Mouse (Mus musculus): ENCODE data around the gene Tbx15. TPM values are rescaled to one million over a fixed set of nuclear protein-coding genes. Genes with fewer than 3 reads are reported as not detected.
"Not testable (repeated sequence)": the region's sequence is repeated elsewhere in the genome, so short reads cannot be mapped to it uniquely, and the experiment has no call there.

Gene Tbx15
- polyA plus RNA-seq, 2 experiments: 0.06 TPM; not detected in 1

DNA sequence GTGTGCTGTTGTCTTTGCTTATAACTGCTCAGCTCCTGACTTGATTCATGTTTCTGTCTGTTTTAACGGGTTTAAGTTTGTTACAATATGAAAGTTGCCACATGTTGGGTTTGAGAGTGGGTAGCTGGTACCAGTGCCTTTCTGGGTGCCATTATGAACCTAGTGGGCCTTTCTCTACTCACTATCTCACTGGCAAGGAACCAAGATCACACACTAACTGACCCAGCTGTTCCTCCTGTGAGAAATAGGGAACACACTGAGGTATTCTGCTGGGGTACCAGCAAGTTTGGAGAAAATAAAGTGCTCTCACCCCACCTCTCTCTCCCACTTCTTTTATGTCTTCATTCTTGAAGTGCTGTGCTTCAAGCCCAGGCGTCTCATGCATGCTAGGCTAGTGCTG is 50.7 kb downstream of the Tbx15 start:
- TF ChIP-seq EP300 (IDR thresholded peaks at IDR 0.05; ENCODE audit: low read depth): no peak
- no peak for TF ChIP-seq CTCF (IDR thresholded peaks at IDR 0.05; ENCODE audit: low read depth)
- no peaks in the 10 kb centered on the region for H3K9me3 ChIP-seq (ENCODE audit: control insufficient read depth, low read length)
- no peak overlapping the region for H3K4me2 ChIP-seq (ENCODE audit: low read depth)
- H3K9ac ChIP-seq (replicated peaks): no peak overlapping the region
- no peaks in the 10 kb centered on the region for H3K4me1 ChIP-seq (replicated peaks; ENCODE audit: control insufficient read depth in 2 of 2, insufficient read depth in 2 of 2, low read length in 1 of 2)
- H3K27ac ChIP-seq: no peak overlapping the region
- H3K27me3 ChIP-seq (ENCODE audit: control insufficient read depth, insufficient read depth, low read length): no peaks in the 10 kb centered on the region
- ATAC-seq (ENCODE audit: insufficient read depth) (no peak), DNase-seq (ENCODE audit: low read depth in 3 of 3, low spot score in 3 of 3) (no peak)
- WGBS (ENCODE audit: insufficient replicate concordance): 45% methylated on average over 2 of the region's 2 CpGs
- H3K36me3 ChIP-seq (replicated peaks; ENCODE audit: control insufficient read depth, insufficient read depth, low read depth): no peaks in the 10 kb centered on the region
- no peak overlapping the region for H3K4me3 ChIP-seq (ENCODE audit: insufficient read depth in 1 of 2, low read depth in 2 of 2, low read length in 2 of 2)

DNA sequence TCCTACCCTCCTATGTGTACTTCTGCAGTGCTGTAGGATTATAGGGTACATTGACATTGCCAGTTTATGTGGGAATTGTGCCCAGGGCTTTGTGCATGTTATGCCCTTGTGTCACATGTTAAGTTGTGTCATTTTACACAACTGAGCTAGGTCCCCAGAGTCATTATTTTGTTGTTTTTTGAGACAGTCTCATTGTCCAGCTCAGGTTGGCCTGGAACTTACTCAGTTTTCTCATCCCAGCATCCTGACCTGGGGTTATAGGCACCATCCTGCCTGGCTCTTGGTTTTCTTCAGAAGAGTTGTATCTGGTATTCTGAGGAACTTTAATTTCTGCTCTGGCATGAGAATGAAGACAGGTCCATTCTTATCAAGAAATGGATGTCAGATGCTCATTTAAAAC is 51.2 kb downstream of the Tbx15 start:
- no peak overlapping the region for H3K4me3 ChIP-seq (ENCODE audit: insufficient read depth in 1 of 2, low read depth in 2 of 2, low read length in 2 of 2)
- DNase-seq (ENCODE audit: low read depth in 3 of 3, low spot score in 3 of 3): no peak
- H3K4me1 ChIP-seq (replicated peaks; ENCODE audit: control insufficient read depth in 2 of 2, insufficient read depth in 2 of 2, low read length in 1 of 2): no peaks in the 10 kb centered on the region
- no peak overlapping the region for H3K4me2 ChIP-seq (ENCODE audit: low read depth)
- no peaks in the 10 kb centered on the region for H3K27me3 ChIP-seq (ENCODE audit: control insufficient read depth, insufficient read depth, low read length)
- no peak for TF ChIP-seq CTCF (IDR thresholded peaks at IDR 0.05; ENCODE audit: low read depth)
- H3K9ac ChIP-seq (replicated peaks): no peak overlapping the region
- H3K36me3 ChIP-seq (replicated peaks; ENCODE audit: control insufficient read depth, insufficient read depth, low read depth): no peaks in the 10 kb centered on the region
- no peaks in the 10 kb centered on the region for H3K9me3 ChIP-seq (ENCODE audit: control insufficient read depth, low read length)
- H3K27ac ChIP-seq: no peak overlapping the region
- ATAC-seq (ENCODE audit: insufficient read depth): no peak

DNA sequence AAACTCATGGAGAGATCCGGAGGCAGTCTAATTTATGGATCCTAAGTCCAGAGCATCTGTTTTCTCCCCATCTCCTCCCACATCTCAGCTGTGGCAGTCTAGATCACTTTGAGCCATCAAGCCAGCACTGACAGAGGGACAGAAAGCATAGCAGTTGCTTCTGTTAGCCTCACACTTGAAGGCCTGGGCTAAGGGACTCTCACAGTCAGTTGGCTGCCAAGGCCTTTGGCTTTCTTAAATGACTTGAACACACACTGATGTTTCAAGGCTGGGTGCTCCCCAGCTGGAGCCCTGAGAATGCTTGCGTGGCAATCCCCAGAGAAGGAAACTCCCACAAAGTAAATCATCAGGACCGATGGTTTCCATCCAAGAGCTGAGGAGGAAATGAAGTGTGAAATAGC is 52.4 kb downstream of the Tbx15 start:
- Histone ChIP-seq H3K9me3 (ENCODE audit: control insufficient read depth, low read length) (no peaks in the 10 kb centered on the region), H3K9ac (replicated peaks) (no peak overlapping the region), H3K36me3 (replicated peaks; ENCODE audit: control insufficient read depth, insufficient read depth, low read depth) (no peaks in the 10 kb centered on the region), H3K4me2 (ENCODE audit: low read depth) (no peak overlapping the region), H3K4me3 (ENCODE audit: insufficient read depth in 1 of 2, low read depth in 2 of 2, low read length in 2 of 2) (no peak overlapping the region), H3K27ac (no peak overlapping the region), H3K27me3 (ENCODE audit: control insufficient read depth, insufficient read depth, low read length) (no peaks in the 10 kb centered on the region), H3K4me1 (replicated peaks; ENCODE audit: control insufficient read depth in 2 of 2, insufficient read depth in 2 of 2, low read length in 1 of 2) (no peaks in the 10 kb centered on the region)
- ATAC-seq (ENCODE audit: insufficient read depth) (no peak), DNase-seq (ENCODE audit: low read depth in 3 of 3, low spot score in 3 of 3) (no peak)
- 62% methylated on average over 3 of the region's 3 CpGs for WGBS (ENCODE audit: insufficient replicate concordance)
- TF ChIP-seq EP300 (IDR thresholded peaks at IDR 0.05; ENCODE audit: low read depth) (no peak), CTCF (IDR thresholded peaks at IDR 0.05; ENCODE audit: low read depth) (no peak)

DNA sequence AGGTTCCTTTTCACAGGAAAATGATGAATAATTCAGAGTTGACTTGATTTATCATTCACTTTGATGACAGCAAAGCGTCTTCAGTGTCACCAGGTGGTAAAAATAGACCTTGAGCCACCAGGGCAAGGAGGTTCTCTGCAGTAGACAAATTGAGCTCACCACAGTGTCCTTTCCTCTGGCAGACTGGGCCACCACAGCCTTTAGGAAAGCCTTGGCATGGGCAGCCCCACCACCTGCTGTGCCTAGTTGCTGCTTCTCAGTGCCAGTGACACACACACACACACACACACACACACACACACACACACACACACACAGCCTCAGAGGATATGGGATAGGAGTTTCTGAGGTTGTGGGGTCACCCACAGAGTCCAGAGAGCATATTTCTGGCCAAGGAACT is 54.0 kb downstream of the Tbx15 start:
- not testable (repeated sequence) for H3K9ac ChIP-seq (replicated peaks); H3K36me3 ChIP-seq (replicated peaks; ENCODE audit: control insufficient read depth, insufficient read depth, low read depth); H3K27me3 ChIP-seq (ENCODE audit: control insufficient read depth, insufficient read depth, low read length); DNase-seq (ENCODE audit: low read depth in 3 of 3, low spot score in 3 of 3); H3K4me2 ChIP-seq (ENCODE audit: low read depth); H3K4me1 ChIP-seq (replicated peaks; ENCODE audit: control insufficient read depth in 2 of 2, insufficient read depth in 2 of 2, low read length in 1 of 2); H3K27ac ChIP-seq; H3K4me3 ChIP-seq (ENCODE audit: insufficient read depth in 1 of 2, low read depth in 2 of 2, low read length in 2 of 2); ATAC-seq (ENCODE audit: insufficient read depth); H3K9me3 ChIP-seq (ENCODE audit: control insufficient read depth, low read length)
- 38% methylated on average over 1 of the region's 1 CpGs for WGBS (ENCODE audit: insufficient replicate concordance)

GRCm38 (mm10) chr3:99295301-99295700 is 55.1 kb downstream of the Tbx15 start:
- WGBS (ENCODE audit: insufficient replicate concordance): 70% methylated on average over 2 of the region's 2 CpGs
- no peak for DNase-seq (ENCODE audit: low read depth in 3 of 3, low spot score in 3 of 3)
- H3K27me3 ChIP-seq (ENCODE audit: control insufficient read depth, insufficient read depth, low read length): no peaks in the 10 kb centered on the region
- no peaks in the 10 kb centered on the region for H3K36me3 ChIP-seq (replicated peaks; ENCODE audit: control insufficient read depth, insufficient read depth, low read depth)
- TF ChIP-seq CTCF (IDR thresholded peaks at IDR 0.05; ENCODE audit: low read depth) (no peak), EP300 (IDR thresholded peaks at IDR 0.05; ENCODE audit: low read depth) (no peak)
- ATAC-seq (ENCODE audit: insufficient read depth): no peak
- no peak overlapping the region for H3K9ac ChIP-seq (replicated peaks)
- no peak overlapping the region for H3K4me3 ChIP-seq (ENCODE audit: insufficient read depth in 1 of 2, low read depth in 2 of 2, low read length in 2 of 2)
- H3K4me2 ChIP-seq (ENCODE audit: low read depth): no peak overlapping the region
- H3K4me1 ChIP-seq (replicated peaks; ENCODE audit: control insufficient read depth in 2 of 2, insufficient read depth in 2 of 2, low read length in 1 of 2): no peaks in the 10 kb centered on the region
- H3K9me3 ChIP-seq (ENCODE audit: control insufficient read depth, low read length): no peaks in the 10 kb centered on the region
- no peak overlapping the region for H3K27ac ChIP-seq

GRCm38 (mm10) chr3:99296186-99296585 is 56.0 kb downstream of the Tbx15 start:
- ATAC-seq (ENCODE audit: insufficient read depth) (no peak), DNase-seq (ENCODE audit: low read depth in 3 of 3, low spot score in 3 of 3) (no peak)
- TF ChIP-seq EP300 (IDR thresholded peaks at IDR 0.05; ENCODE audit: low read depth): no peak
- TF ChIP-seq CTCF (IDR thresholded peaks at IDR 0.05; ENCODE audit: low read depth): no peak
- Histone ChIP-seq H3K9ac (replicated peaks) (no peak overlapping the region), H3K9me3 (ENCODE audit: control insufficient read depth, low read length) (no peaks in the 10 kb centered on the region), H3K4me2 (ENCODE audit: low read depth) (no peak overlapping the region), H3K27ac (no peak overlapping the region), H3K36me3 (replicated peaks; ENCODE audit: control insufficient read depth, insufficient read depth, low read depth) (no peaks in the 10 kb centered on the region), H3K4me3 (ENCODE audit: insufficient read depth in 1 of 2, low read depth in 2 of 2, low read length in 2 of 2) (no peak overlapping the region), H3K4me1 (replicated peaks; ENCODE audit: control insufficient read depth in 2 of 2, insufficient read depth in 2 of 2, low read length in 1 of 2) (no peaks in the 10 kb centered on the region), H3K27me3 (ENCODE audit: control insufficient read depth, insufficient read depth, low read length) (no peaks in the 10 kb centered on the region)
- 64% methylated on average over 5 of the region's 5 CpGs for WGBS (ENCODE audit: insufficient replicate concordance)
